Mouse (Mus musculus): Measurements from ENCODE around the gene Vmn1r14.
"Not testable (repeated sequence)": the region's sequence is repeated elsewhere in the genome, so short reads cannot be mapped to it uniquely, and the experiment has no call there.

Gene Vmn1r14

DNA sequence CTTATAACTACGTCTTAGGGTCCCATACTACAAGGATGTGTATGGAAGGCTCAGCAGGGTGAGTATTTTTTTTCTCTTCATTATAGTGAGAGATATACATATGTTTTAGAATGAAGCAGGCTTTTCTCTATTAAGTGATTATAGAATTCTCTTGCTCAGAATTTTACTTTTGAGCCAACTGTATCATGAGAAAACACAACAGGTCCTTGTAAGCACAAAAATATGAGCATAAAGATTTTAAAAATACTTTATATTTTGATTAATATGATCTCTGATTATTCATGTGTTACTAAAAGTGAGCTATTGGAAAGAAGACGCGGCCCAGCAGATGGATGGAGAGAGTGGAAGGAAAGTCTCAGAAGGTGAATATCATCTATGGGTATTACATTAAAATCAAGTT, at the start of gene Vmn1r14:
Gene Vmn1r14, plus strand, starts transcription at position 301 of the 400 bp plus-strand sequence.
- DNase-seq (ENCODE audit: low spot score) = no peak

GRCm38 (mm10) chr6:57190016-57190415, 41.5 kb upstream of the Vmn1r14 start:
- not testable (repeated sequence) for DNase-seq (ENCODE audit: low spot score)

DNA sequence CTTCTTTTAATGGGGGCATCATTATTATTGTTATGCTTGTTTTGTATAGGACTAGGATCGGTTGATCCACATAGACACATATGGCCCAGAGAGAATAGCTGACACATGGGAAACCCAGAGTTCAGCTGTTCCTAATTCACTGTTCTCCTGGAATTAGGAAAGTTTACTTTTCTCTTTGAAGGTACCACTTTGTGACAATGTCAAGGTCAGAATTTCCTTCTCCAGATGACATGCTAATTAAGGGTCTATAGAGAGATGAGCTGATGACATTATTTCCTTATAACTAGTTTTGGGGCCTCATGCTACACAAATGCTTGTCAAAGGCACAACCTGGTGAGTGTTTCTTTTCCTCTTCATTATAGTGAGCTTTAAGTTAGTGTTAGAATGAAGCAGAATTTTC, 28.5 kb upstream of the Vmn1r14 start, which contains the start of gene Vmn1r13:
Gene Vmn1r13, plus strand, starts transcription at position 301 of the 400 bp plus-strand sequence.
- DNase-seq (ENCODE audit: low spot score) = not testable (repeated sequence)

GRCm38 (mm10) chr6:57257652-57258051, 26.2 kb downstream of the Vmn1r14 start, which contains the start of gene Vmn1r15:
Gene Vmn1r15 (plus strand): TSS chr6:57257952.
- no peak for DNase-seq (ENCODE audit: low spot score)

GRCm38 (mm10) chr6:57260990-57261389, 29.5 kb downstream of the Vmn1r14 start:
- DNase-seq (ENCODE audit: low spot score) = no peak

GRCm38 (mm10) chr6:57271881-57272280, 40.4 kb downstream of the Vmn1r14 start:
- DNase-seq (ENCODE audit: low spot score) = no peak

GRCm38 (mm10) chr6:57272517-57272916, 41.0 kb downstream of the Vmn1r14 start:
- DNase-seq (ENCODE audit: low spot score) = no peak

DNA sequence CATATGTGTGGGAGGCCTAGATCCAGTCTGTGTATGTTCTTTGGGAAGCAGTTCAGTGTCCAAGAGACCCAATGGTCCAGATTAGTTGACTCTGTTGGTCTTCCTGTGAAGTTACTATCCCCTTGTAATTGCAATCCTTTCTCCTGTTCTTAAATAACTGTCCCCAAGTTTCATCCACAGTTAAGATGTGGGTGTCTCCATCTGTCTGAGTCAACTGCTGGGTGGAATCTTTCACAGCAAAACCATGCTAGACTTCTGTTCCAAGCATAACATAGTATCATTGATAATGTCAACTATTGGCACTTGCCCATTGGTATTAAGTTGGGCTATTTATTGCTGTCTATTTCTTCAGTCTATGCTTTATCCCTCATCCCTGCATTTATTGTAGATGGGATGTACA, 47.5 kb downstream of the Vmn1r14 start:
- no peak for DNase-seq (ENCODE audit: low spot score)

Measured in MN1 (cell line).